Mouse (Mus musculus): ENCODE measurements around the gene Zfp618.

The Zfp618 gene

GRCm38 (mm10) chr4:63055216-63055745 lies 89.9 kb downstream of the Zfp618 start:
- H3K27me3 ChIP-seq (ENCODE audit: insufficient read depth, low read length) = no peaks in the 10 kb centered on the region
- H3K4me1 ChIP-seq (replicated peaks; ENCODE audit: low read depth, low read length) = peaks cover 8% of the 10 kb centered on the region
- H3K9me3 ChIP-seq (ENCODE audit: low read length) = no peaks in the 10 kb centered on the region
- no peak overlapping the region for H3K4me3 ChIP-seq (replicated peaks; ENCODE audit: low read length)
- TF ChIP-seq POU5F1 (IDR thresholded peaks at IDR 0.05; ENCODE audit: borderline replicate concordance, low read length) = no peak
- TF ChIP-seq CTCF (conservative IDR thresholded peaks at IDR 0.05; ENCODE audit: low read length) = no peak
- no peak for TF ChIP-seq NANOG (IDR thresholded peaks at IDR 0.05; ENCODE audit: borderline replicate concordance, low read length)
- H3K36me3 ChIP-seq (ENCODE audit: insufficient read depth, low read length) = no peaks in the 10 kb centered on the region

DNA sequence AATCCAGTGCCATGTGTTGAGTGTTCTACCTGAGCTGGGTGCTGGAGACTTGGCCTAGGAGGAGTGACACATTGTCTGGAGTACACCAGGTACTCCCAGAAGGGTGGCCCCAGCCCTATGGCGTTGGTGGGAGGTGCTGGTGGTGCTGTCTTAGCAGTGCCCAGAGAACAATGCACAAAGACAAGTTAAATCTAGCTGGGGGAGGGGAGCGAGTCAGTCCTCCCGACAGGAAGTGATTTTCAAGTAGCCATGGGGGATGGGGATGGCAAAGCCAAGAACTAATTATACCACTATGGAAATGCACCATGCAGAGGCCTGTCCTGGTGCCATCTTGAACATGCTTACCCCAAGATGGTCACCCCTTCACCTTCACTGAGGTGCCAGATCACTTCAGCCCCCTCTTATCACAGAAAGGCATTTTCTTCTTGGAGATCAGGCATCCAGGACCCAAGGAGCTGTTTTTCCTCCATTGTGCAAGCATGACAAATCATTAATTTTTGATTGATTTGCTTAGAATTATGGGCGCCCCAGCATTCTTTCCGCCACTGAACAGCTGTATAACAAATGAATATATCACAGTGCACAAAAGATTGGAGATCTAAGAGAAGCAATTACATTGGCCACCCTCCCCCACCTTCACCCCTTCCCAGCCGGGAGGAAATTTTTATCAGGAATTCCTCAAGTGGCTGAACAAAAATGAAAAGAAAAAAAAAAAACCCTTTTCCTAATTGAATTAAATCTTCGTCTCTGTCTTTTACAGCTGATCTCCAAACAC lies 91.5 kb downstream of the Zfp618 start:
- TF ChIP-seq CTCF (conservative IDR thresholded peaks at IDR 0.05; ENCODE audit: low read length) = no peak
- TF ChIP-seq POU5F1 (IDR thresholded peaks at IDR 0.05; ENCODE audit: borderline replicate concordance, low read length) = no peak
- no peak for TF ChIP-seq NANOG (IDR thresholded peaks at IDR 0.05; ENCODE audit: borderline replicate concordance, low read length)
- no peak overlapping the region for H3K4me3 ChIP-seq (replicated peaks; ENCODE audit: low read length)
- H3K27me3 ChIP-seq (ENCODE audit: insufficient read depth, low read length) = no peaks in the 10 kb centered on the region
- no peaks in the 10 kb centered on the region for H3K9me3 ChIP-seq (ENCODE audit: low read length)
- no peaks in the 10 kb centered on the region for H3K36me3 ChIP-seq (ENCODE audit: insufficient read depth, low read length)
- H3K4me1 ChIP-seq (replicated peaks; ENCODE audit: low read depth, low read length) = peaks cover 8% of the 10 kb centered on the region

GRCm38 (mm10) chr4:63057581-63057980 lies 92.2 kb downstream of the Zfp618 start:
- Histone ChIP-seq H3K4me1 (replicated peaks; ENCODE audit: low read depth, low read length) (peaks cover 8% of the 10 kb centered on the region), H3K36me3 (ENCODE audit: insufficient read depth, low read length) (no peaks in the 10 kb centered on the region), H3K9me3 (ENCODE audit: low read length) (no peaks in the 10 kb centered on the region), H3K4me3 (replicated peaks; ENCODE audit: low read length) (no peak overlapping the region), H3K27me3 (ENCODE audit: insufficient read depth, low read length) (no peaks in the 10 kb centered on the region)
- TF ChIP-seq POU5F1 (IDR thresholded peaks at IDR 0.05; ENCODE audit: borderline replicate concordance, low read length) = no peak
- no peak for TF ChIP-seq CTCF (conservative IDR thresholded peaks at IDR 0.05; ENCODE audit: low read length)
- TF ChIP-seq NANOG (IDR thresholded peaks at IDR 0.05; ENCODE audit: borderline replicate concordance, low read length) = no peak

GRCm38 (mm10) chr4:63058686-63059085 lies 93.3 kb downstream of the Zfp618 start:
- TF ChIP-seq POU5F1 (IDR thresholded peaks at IDR 0.05; ENCODE audit: borderline replicate concordance, low read length) (no peak), CTCF (conservative IDR thresholded peaks at IDR 0.05; ENCODE audit: low read length) (no peak), NANOG (IDR thresholded peaks at IDR 0.05; ENCODE audit: borderline replicate concordance, low read length) (no peak)
- Histone ChIP-seq H3K4me3 (replicated peaks; ENCODE audit: low read length) (no peak overlapping the region), H3K9me3 (ENCODE audit: low read length) (no peaks in the 10 kb centered on the region), H3K4me1 (replicated peaks; ENCODE audit: low read depth, low read length) (peaks cover 8% of the 10 kb centered on the region), H3K36me3 (ENCODE audit: insufficient read depth, low read length) (no peaks in the 10 kb centered on the region), H3K27me3 (ENCODE audit: insufficient read depth, low read length) (no peaks in the 10 kb centered on the region)

GRCm38 (mm10) chr4:63060358-63060757 lies 95.0 kb downstream of the Zfp618 start:
- no peaks in the 10 kb centered on the region for H3K36me3 ChIP-seq (ENCODE audit: insufficient read depth, low read length)
- peaks cover 8% of the 10 kb centered on the region for H3K4me1 ChIP-seq (replicated peaks; ENCODE audit: low read depth, low read length)
- H3K9me3 ChIP-seq (ENCODE audit: low read length) = no peaks in the 10 kb centered on the region
- H3K4me3 ChIP-seq (replicated peaks; ENCODE audit: low read length) = no peak overlapping the region
- no peaks in the 10 kb centered on the region for H3K27me3 ChIP-seq (ENCODE audit: insufficient read depth, low read length)
- TF ChIP-seq CTCF (conservative IDR thresholded peaks at IDR 0.05; ENCODE audit: low read length) (no peak), NANOG (IDR thresholded peaks at IDR 0.05; ENCODE audit: borderline replicate concordance, low read length) (no peak), POU5F1 (IDR thresholded peaks at IDR 0.05; ENCODE audit: borderline replicate concordance, low read length) (no peak)

DNA sequence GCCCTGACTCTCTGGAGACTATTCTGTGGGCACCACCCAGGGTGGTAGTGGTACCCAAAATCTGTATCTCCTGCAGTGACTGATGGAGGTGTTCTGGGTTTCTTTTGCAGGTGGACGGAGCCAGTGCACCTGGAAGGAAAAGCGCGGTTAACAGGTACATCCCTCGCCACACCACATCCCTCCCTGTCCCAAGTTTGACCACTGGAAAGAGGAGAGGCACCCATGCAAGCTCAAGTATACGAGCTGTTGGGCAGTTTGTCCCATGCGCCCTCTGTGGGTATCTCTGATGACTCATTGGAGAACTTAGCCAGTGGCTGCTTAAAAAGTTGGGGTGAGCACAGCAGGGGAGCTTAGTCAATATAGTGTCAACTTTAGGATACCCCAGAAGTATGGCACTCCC lies 96.0 kb downstream of the Zfp618 start:
- Histone ChIP-seq H3K36me3 (ENCODE audit: insufficient read depth, low read length) (no peaks in the 10 kb centered on the region), H3K4me3 (replicated peaks; ENCODE audit: low read length) (no peak overlapping the region), H3K9me3 (ENCODE audit: low read length) (peaks cover under 1% of the 10 kb centered on the region; the same call in 1 of the 2 replicates), H3K4me1 (replicated peaks; ENCODE audit: low read depth, low read length) (peaks cover 6% of the 10 kb centered on the region), H3K27me3 (ENCODE audit: insufficient read depth, low read length) (no peaks in the 10 kb centered on the region)
- no peak for TF ChIP-seq NANOG (IDR thresholded peaks at IDR 0.05; ENCODE audit: borderline replicate concordance, low read length)
- TF ChIP-seq CTCF (conservative IDR thresholded peaks at IDR 0.05; ENCODE audit: low read length) = no peak
- no peak for TF ChIP-seq POU5F1 (IDR thresholded peaks at IDR 0.05; ENCODE audit: borderline replicate concordance, low read length)

DNA sequence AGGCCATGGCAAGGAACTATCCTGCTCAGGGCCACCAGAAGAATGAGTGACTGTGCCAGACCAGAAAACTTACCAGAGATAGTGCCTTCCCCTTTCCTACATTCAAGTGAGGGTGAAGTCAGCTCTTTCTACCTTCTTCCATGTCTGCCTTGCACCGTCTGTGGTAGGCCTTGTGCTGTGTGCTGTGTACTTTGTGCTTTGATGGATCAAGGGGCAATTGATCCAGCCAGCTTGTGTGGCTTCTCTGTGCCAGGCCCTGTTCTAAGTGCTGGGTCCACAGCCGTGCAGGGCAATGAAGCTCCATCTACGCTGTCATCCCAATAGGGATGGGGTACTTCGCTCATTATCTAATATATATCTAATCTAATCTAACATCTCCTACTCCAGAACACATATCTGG lies 98.0 kb downstream of the Zfp618 start:
- no peaks in the 10 kb centered on the region for H3K36me3 ChIP-seq (ENCODE audit: insufficient read depth, low read length)
- TF ChIP-seq POU5F1 (IDR thresholded peaks at IDR 0.05; ENCODE audit: borderline replicate concordance, low read length) (no peak), CTCF (conservative IDR thresholded peaks at IDR 0.05; ENCODE audit: low read length) (no peak), NANOG (IDR thresholded peaks at IDR 0.05; ENCODE audit: borderline replicate concordance, low read length) (no peak)
- H3K27me3 ChIP-seq (ENCODE audit: insufficient read depth, low read length) = no peaks in the 10 kb centered on the region
- H3K4me1 ChIP-seq (replicated peaks; ENCODE audit: low read depth, low read length) = no peaks in the 10 kb centered on the region
- H3K4me3 ChIP-seq (replicated peaks; ENCODE audit: low read length) = no peak overlapping the region
- peaks cover 20% of the 10 kb centered on the region for H3K9me3 ChIP-seq (ENCODE audit: low read length)

- TF ChIP-seq NANOG (IDR thresholded peaks at IDR 0.05; ENCODE audit: borderline replicate concordance, low read length) (no peak), CTCF (conservative IDR thresholded peaks at IDR 0.05; ENCODE audit: low read length) (no peak), POU5F1 (IDR thresholded peaks at IDR 0.05; ENCODE audit: borderline replicate concordance, low read length) (no peak)
- no peak overlapping the region for H3K4me3 ChIP-seq (replicated peaks; ENCODE audit: low read length)
- H3K4me1 ChIP-seq (replicated peaks; ENCODE audit: low read depth, low read length) = no peaks in the 10 kb centered on the region
- H3K36me3 ChIP-seq (ENCODE audit: insufficient read depth, low read length) = no peaks in the 10 kb centered on the region
- H3K27me3 ChIP-seq (ENCODE audit: insufficient read depth, low read length) = no peaks in the 10 kb centered on the region
- H3K9me3 ChIP-seq (ENCODE audit: low read length) = peaks cover 27% of the 10 kb centered on the region
Measured at GRCm38 (mm10) chr4:63064911-63065310, 99.5 kb downstream of the Zfp618 start.
